Mouse (Mus musculus) CH12.LX (cell line): ENCODE measurements around the gene Smtnl2.

Experiments used
- CHD2 ChIP-seq: IDR thresholded peaks from 2 replicates; pipeline ENCODE4 v1.6.1; 2011; ENCODE audit warnings: low read length, improper control_type of control experiment
- CTCF ChIP-seq, 2 experiments: IDR thresholded peaks in 1 of 2; conservative IDR thresholded peaks in 1 of 2; 2 replicates each; pipeline ENCODE4 v1.5.1; 2011 to 2012; ENCODE audit warnings: low read depth in 2 of 2, low read length in 2 of 2, improper control_type of control experiment in 1 of 2, inconsistent platforms in 1 of 2, mild to moderate bottlenecking in 1 of 2, moderate library complexity in 1 of 2
- E2F4 ChIP-seq: IDR thresholded peaks from 2 replicates; pipeline ENCODE4 v1.6.1; 2011; ENCODE audit warnings: low read depth, low read length, improper control_type of control experiment; ENCODE audit not compliant: insufficient replicate concordance
- ELF1 ChIP-seq: IDR thresholded peaks from 2 replicates; pipeline ENCODE4 v1.6.1; 2014; ENCODE audit warnings: low read depth, mild to moderate bottlenecking, inconsistent platforms, low read length, improper control_type of control experiment
- ETS1 ChIP-seq: conservative IDR thresholded peaks from 2 replicates; pipeline ENCODE4 v1.6.1; 2012; ENCODE audit warnings: low read depth, mild to moderate bottlenecking, inconsistent platforms, low read length, improper control_type of control experiment, moderate library complexity
- HCFC1 ChIP-seq: IDR thresholded peaks from 2 replicates; pipeline ENCODE4 v1.6.1; 2012; ENCODE audit warnings: low read depth, mild to moderate bottlenecking, inconsistent platforms, low read length, improper control_type of control experiment
- MAX ChIP-seq: IDR thresholded peaks from 2 replicates; pipeline ENCODE4 v1.6.1; 2011; ENCODE audit warnings: low read length, improper control_type of control experiment
- MAZ ChIP-seq: IDR thresholded peaks from 2 replicates; pipeline ENCODE4 v1.6.1; 2012; ENCODE audit warnings: low read depth, mild to moderate bottlenecking, inconsistent platforms, low read length, improper control_type of control experiment, moderate library complexity
- POLR2A ChIP-seq: IDR thresholded peaks from 2 replicates; pipeline ENCODE4 v1.6.1; 2011; ENCODE audit warnings: low read depth, mild to moderate bottlenecking, improper control_type of control experiment, low read length
- UBTF ChIP-seq: IDR thresholded peaks from 2 replicates; pipeline ENCODE4 v1.6.1; 2012; ENCODE audit warnings: low read depth, mild to moderate bottlenecking, inconsistent platforms, low read length, improper control_type of control experiment, moderate library complexity
- ZC3H11A ChIP-seq: IDR thresholded peaks from 2 replicates; pipeline ENCODE4 v1.6.1; 2012; ENCODE audit warnings: low read depth, mild to moderate bottlenecking, inconsistent platforms, low read length, improper control_type of control experiment
- ZMIZ1 ChIP-seq: IDR thresholded peaks from 2 replicates; pipeline ENCODE4 v1.6.1; 2012; ENCODE audit warnings: low read depth, mild to moderate bottlenecking, inconsistent platforms, low read length, improper control_type of control experiment
- ZNF384 ChIP-seq: IDR thresholded peaks from 2 replicates; pipeline ENCODE4 v1.6.1; 2012; ENCODE audit warnings: low read depth, low read length, improper control_type of control experiment, inconsistent platforms

DNA sequence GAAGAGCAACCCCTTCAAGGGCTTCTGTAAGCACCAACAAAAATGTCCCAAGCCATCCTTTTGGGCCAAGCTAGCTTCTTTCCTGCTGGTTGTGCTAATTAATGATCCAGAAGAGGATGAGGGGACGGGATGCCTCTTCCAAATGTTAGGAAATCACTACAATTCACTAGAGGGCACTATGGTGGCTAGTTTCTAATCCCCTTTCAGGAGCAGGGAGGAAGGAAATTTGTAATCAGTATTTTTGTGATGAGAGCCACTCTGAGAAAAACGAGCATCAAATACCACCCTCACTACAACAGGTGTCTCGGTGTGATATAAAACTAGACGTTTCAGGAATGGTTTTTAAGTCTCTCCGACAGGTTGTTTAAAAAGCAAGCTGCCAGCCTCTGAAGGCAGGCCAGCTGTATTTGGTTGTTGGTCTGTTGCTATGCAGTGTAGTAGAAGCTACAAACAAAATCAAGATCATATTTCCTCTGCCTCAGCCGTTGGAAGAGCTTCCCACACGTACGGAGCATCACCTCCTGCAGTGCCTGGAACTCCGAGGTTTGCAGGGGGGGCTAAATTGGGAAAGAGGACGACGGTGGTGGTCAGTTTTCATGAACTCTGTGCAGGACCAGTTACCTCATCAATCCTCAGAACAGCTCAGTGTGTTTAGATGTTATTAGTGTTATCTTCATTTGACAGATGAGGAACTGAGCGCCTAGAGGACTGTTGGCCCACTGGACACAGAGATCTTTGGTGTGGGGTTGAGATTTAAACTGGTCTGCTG lies 41.4 kb downstream of the Smtnl2 start:
- TF ChIP-seq ZMIZ1 (no peak), HCFC1 (no peak), ETS1 (no peak), CTCF (conservative IDR thresholded peaks at IDR 0.05 in 1 of 2, IDR thresholded peaks at IDR 0.05 in 1 of 2; ENCODE audit: low read depth in 2 of 2, low read length in 2 of 2) (peak in 1 of 2 experiments; percentile 38; a peak in 2 of 4 replicates), ELF1 (no peak), POLR2A (no peak), MAZ (no peak), CHD2 (no peak), MAX (no peak), ZNF384 (no peak), E2F4 (no peak), UBTF (no peak), ZC3H11A (no peak)
